Mouse (Mus musculus): ENCODE results near the gene Uts2r.

Uts2r gene

GRCm38 (mm10) chr11:121163751-121164150, 3.7 kb downstream of the Uts2r start:
- no peak for DNase-seq (ENCODE audit: low spot score)

GRCm38 (mm10) chr11:121173203-121173602, 13.1 kb downstream of the Uts2r start:
- DNase-seq (ENCODE audit: low spot score) = no peak

GRCm38 (mm10) chr11:121174234-121174633, 14.2 kb downstream of the Uts2r start:
- DNase-seq (ENCODE audit: low spot score) = no peak

GRCm38 (mm10) chr11:121176285-121177270, 16.5 kb downstream of the Uts2r start:
- no peak for DNase-seq (ENCODE audit: low spot score)

GRCm38 (mm10) chr11:121189681-121190080, 29.6 kb downstream of the Uts2r start:
- DNase-seq (ENCODE audit: low spot score) = no peak

GRCm38 (mm10) chr11:121192742-121193141, 32.7 kb downstream of the Uts2r start:
- DNase-seq (ENCODE audit: low spot score) = no peak

GRCm38 (mm10) chr11:121193415-121193814, 33.3 kb downstream of the Uts2r start:
- DNase-seq (ENCODE audit: low spot score) = no peak

GRCm38 (mm10) chr11:121198622-121199021, 38.6 kb downstream of the Uts2r start:
- DNase-seq (ENCODE audit: low spot score) = no peak

- DNase-seq (ENCODE audit: low spot score) = no peak
These were observed 39.8 kb downstream of the Uts2r start for GRCm38 (mm10) chr11:121199851-121200250.

- DNase-seq (ENCODE audit: low spot score) = no peak
These were observed 40.7 kb downstream of the Uts2r start for GRCm38 (mm10) chr11:121200781-121201180.

GRCm38 (mm10) chr11:121201436-121202198, 41.5 kb downstream of the Uts2r start:
- DNase-seq (ENCODE audit: low spot score) = no peak

GRCm38 (mm10) chr11:121203859-121204160, 43.7 kb downstream of the Uts2r start:
- DNase-seq (ENCODE audit: low spot score) = no peak

- peak; percentile 79 for DNase-seq (ENCODE audit: low spot score)
These were observed 44.3 kb downstream of the Uts2r start, which contains the start of the genes Hexdc and Ogfod3 for GRCm38 (mm10) chr11:121204161-121205006. Gene Hexdc, plus strand, starts transcription at chr11:121204433. Gene Ogfod3, minus strand, starts transcription at chr11:121204711.
